Mouse (Mus musculus) left cerebral cortex, adult 2 months (tissue): Measurements from ENCODE around the gene Zfp213. TPM values are rescaled to one million over a fixed set of nuclear protein-coding genes. Genes with fewer than 3 reads are reported as not detected.
A peak's percentile ranks its signal among the peaks of the same experiment; 100 is the strongest.
"Not testable (repeated sequence)": the region's sequence is repeated elsewhere in the genome, so short reads cannot be mapped to it uniquely, and the experiment has no call there.

Source experiments
- DNase-seq, 2 experiments: peaks; one replicate each; pipeline ENCODE4 v3.0.0; 2021 to 2022; ENCODE audit warnings: low spot score in 2 of 2, mixed read lengths in 1 of 2; ENCODE audit errors: extremely low spot score in 1 of 2
- H3K27ac ChIP-seq: fragments of 200-600 bp; 2 replicates; pipeline ENCODE4 v1.8.1; 2022
- H3K4me3 ChIP-seq: fragments of 200-600 bp; 2 replicates; pipeline ENCODE4 v1.8.1; 2022
- CTCF ChIP-seq: fragments of 200-600 bp; IDR thresholded peaks from 2 replicates; pipeline ENCODE4 v1.8.1; 2022; ENCODE audit warnings: antibody characterized with exemption, mild to moderate bottlenecking, moderate library complexity
- intact Hi-C: fragments of 180-260 bp; cut with DNase I; formaldehyde crosslinking; loops from one replicate; pipeline ENCODE4 v1.15.1; 2025
- total RNA-seq, 2 experiments: library from RNA; stranded (reverse); gene quantifications; 2 replicates each; pipeline ENCODE4 v1.2.3; 2021

Gene Zfp213
- total RNA-seq, 2 experiments from 2014 or later = 6.8 TPM

GRCm38 (mm10) chr17:23542835-23543234 is 21.2 kb downstream of the Zfp213 start:
- Histone ChIP-seq H3K4me3 (no peak overlapping the region), H3K27ac (no peak overlapping the region)
- no peak for DNase-seq
- no peak for TF ChIP-seq CTCF
- intact Hi-C loops = loop anchor here (10.0 kb wide), 1 partner anchor 808 kb away; no protein-coding TSS in a partner anchor

GRCm38 (mm10) chr17:23542004-23542720 is 21.9 kb downstream of the Zfp213 start:
- intact Hi-C loops = loop anchor here (10.0 kb wide), 1 partner anchor 807 kb away; no protein-coding TSS in a partner anchor
- no peak overlapping the region for H3K4me3 ChIP-seq
- peak overlapping the region; percentile 50 for H3K27ac ChIP-seq
- peak in 1 of 2 experiments; percentile 10 for DNase-seq
- no peak for TF ChIP-seq CTCF

- TF ChIP-seq CTCF = no peak
- intact Hi-C loops = loop anchor here (10.0 kb wide), 1 partner anchor 806 kb away; no protein-coding TSS in a partner anchor
- DNase-seq = peak; percentile 47 to 48
- Histone ChIP-seq H3K4me3 (no peak overlapping the region), H3K27ac (0 out of 2 replicates have a peak overlapping the region, but pooled peaks have one; percentile 24)
These were observed 23.2 kb downstream of the Zfp213 start for GRCm38 (mm10) chr17:23540605-23541475.

GRCm38 (mm10) chr17:23540106-23540505 is 23.9 kb downstream of the Zfp213 start:
- no peak for DNase-seq
- H3K27ac ChIP-seq = no peak overlapping the region
- TF ChIP-seq CTCF = no peak
- intact Hi-C loops = loop anchor here (10.0 kb wide), 1 partner anchor 805 kb away; no protein-coding TSS in a partner anchor
- H3K4me3 ChIP-seq = no peak overlapping the region

- no peak for DNase-seq
- intact Hi-C loops = loop anchor here (10.0 kb wide), 1 partner anchor 805 kb away; no protein-coding TSS in a partner anchor
- H3K4me3 ChIP-seq = no peak overlapping the region
- TF ChIP-seq CTCF = no peak
- no peak overlapping the region for H3K27ac ChIP-seq
These were observed 24.4 kb downstream of the Zfp213 start for GRCm38 (mm10) chr17:23539608-23540007.

GRCm38 (mm10) chr17:23538299-23539015 is 25.6 kb downstream of the Zfp213 start:
- Histone ChIP-seq H3K4me3 (peak overlapping the region; percentile 38), H3K27ac (no peak overlapping the region)
- no peak for TF ChIP-seq CTCF
- intact Hi-C loops = no loop called here
- no peak for DNase-seq

- Histone ChIP-seq H3K27ac (no peak overlapping the region), H3K4me3 (peak overlapping the region; percentile 38)
- TF ChIP-seq CTCF = no peak
- intact Hi-C loops = no loop called here
- no peak for DNase-seq
These were observed 26.3 kb downstream of the Zfp213 start for GRCm38 (mm10) chr17:23537554-23538255.

- intact Hi-C loops, H3K27ac ChIP-seq, H3K4me3 ChIP-seq: not testable (repeated sequence)
- DNase-seq = peak in 1 of 2 experiments; percentile 7
These were observed 28.8 kb downstream of the Zfp213 start for GRCm38 (mm10) chr17:23535046-23535788.

- H3K4me3 ChIP-seq, DNase-seq, intact Hi-C loops, H3K27ac ChIP-seq: not testable (repeated sequence)
These were observed 30.2 kb downstream of the Zfp213 start for GRCm38 (mm10) chr17:23533591-23534490.

- DNase-seq, intact Hi-C loops, H3K4me3 ChIP-seq, H3K27ac ChIP-seq: not testable (repeated sequence)
These were observed 32.6 kb downstream of the Zfp213 start for GRCm38 (mm10) chr17:23531408-23531807.

GRCm38 (mm10) chr17:23522941-23523732 is 40.9 kb downstream of the Zfp213 start:
- H3K4me3 ChIP-seq, DNase-seq, intact Hi-C loops, H3K27ac ChIP-seq: not testable (repeated sequence)
